Mouse (Mus musculus): ENCODE data around the gene Xkr7. TPM values are rescaled to one million over a fixed set of nuclear protein-coding genes. Genes with fewer than 3 reads are reported as not detected.

Gene Xkr7
- polyA plus RNA-seq, 1 experiment, result not detected

DNA sequence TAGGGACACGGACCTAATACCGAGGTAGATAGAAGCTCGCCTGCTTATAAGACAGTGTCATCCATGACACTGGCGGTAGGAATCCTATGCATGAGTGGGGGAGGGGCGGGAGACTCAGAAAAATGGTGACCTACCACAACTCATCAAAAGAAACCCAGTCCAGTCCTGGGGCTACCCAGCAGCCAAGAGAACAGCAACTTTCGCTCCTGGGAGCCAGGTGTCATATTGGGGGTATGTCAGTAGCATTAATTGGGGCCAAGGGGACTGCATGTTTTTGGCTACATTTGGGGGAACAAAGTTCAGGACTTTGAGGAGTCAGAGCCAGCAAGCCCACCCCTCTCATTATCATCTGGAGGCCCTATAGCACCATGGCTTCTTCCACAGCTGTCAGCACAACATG lies 19.4 kb downstream of the Xkr7 start:
- H3K27me3 ChIP-seq (replicated peaks), result peaks cover 87% of the 10 kb centered on the region
- no peaks in the 10 kb centered on the region for H3K9me3 ChIP-seq
- no peak overlapping the region for H3K4me3 ChIP-seq (replicated peaks)
- peaks cover 10% of the 10 kb centered on the region for H3K4me1 ChIP-seq
- TF ChIP-seq GATA1 (IDR thresholded peaks at IDR 0.05; ENCODE audit: borderline replicate concordance, low read length) (no peak), FLI1 (IDR thresholded peaks at IDR 0.05; ENCODE audit: low read length) (no peak)
- no peaks in the 10 kb centered on the region for H3K36me3 ChIP-seq (replicated peaks; ENCODE audit: low read length)

DNA sequence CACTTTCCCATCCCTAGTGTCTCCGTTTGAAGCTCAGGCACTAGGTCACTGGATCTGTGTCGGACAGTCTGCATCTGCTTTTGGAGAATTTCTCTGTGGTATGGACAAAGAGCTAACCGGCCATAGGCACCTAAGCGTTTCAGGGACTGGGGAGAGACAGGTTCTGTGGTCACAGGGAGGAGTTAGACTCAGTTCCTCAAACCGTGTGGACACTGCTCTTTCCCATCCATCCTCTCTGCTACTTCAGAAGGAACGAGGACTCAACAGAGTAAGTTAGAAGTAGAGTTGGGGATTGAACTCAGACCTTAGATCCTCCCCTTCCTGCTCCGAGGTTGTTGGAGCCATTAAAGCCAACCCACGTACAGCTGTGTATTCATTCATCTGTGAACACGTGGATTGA lies 19.9 kb downstream of the Xkr7 start:
- no peak for TF ChIP-seq GATA1 (IDR thresholded peaks at IDR 0.05; ENCODE audit: borderline replicate concordance, low read length)
- no peak for TF ChIP-seq FLI1 (IDR thresholded peaks at IDR 0.05; ENCODE audit: low read length)
- Histone ChIP-seq H3K27me3 (replicated peaks) (peaks cover 86% of the 10 kb centered on the region), H3K4me3 (replicated peaks) (no peak overlapping the region), H3K4me1 (peaks cover 8% of the 10 kb centered on the region), H3K9me3 (no peaks in the 10 kb centered on the region), H3K36me3 (replicated peaks; ENCODE audit: low read length) (no peaks in the 10 kb centered on the region)

DNA sequence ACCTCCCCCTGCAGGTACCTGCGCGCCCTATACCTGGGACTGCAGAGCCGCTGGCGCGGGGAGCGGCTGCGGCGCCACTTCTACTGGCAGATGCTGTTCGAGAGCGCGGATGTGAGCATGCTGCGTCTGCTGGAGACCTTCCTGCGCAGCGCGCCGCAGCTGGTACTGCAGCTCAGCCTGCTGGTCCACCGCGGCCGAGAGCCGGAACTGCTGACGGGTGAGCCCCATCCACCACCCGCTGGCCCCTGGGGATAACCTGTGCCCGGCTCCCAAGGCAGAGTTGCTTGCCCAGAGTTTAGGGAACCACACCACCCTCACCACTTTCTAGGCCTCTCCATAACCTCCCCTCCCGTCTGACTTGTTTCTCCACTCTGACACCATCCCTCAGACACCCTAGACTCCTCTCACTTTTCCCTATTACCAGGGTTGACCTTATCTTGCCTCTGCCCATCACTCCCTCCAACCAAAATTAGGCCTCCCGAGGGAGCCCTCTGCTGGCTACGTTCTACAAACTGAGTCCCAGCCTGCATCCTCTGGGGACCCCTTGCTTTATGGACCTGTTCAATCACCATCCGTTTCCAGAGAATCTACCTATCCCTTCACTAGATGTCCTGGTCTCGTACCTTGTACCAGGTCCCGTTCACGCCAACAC lies 21.2 kb downstream of the Xkr7 start:
- peaks cover 8% of the 10 kb centered on the region for H3K4me1 ChIP-seq
- H3K9me3 ChIP-seq, result no peaks in the 10 kb centered on the region
- H3K27me3 ChIP-seq (replicated peaks), result peaks cover 91% of the 10 kb centered on the region
- no peaks in the 10 kb centered on the region for H3K36me3 ChIP-seq (replicated peaks; ENCODE audit: low read length)
- no peak overlapping the region for H3K4me3 ChIP-seq (replicated peaks)
- TF ChIP-seq GATA1 (IDR thresholded peaks at IDR 0.05; ENCODE audit: borderline replicate concordance, low read length), result no peak
- no peak for TF ChIP-seq FLI1 (IDR thresholded peaks at IDR 0.05; ENCODE audit: low read length)

DNA sequence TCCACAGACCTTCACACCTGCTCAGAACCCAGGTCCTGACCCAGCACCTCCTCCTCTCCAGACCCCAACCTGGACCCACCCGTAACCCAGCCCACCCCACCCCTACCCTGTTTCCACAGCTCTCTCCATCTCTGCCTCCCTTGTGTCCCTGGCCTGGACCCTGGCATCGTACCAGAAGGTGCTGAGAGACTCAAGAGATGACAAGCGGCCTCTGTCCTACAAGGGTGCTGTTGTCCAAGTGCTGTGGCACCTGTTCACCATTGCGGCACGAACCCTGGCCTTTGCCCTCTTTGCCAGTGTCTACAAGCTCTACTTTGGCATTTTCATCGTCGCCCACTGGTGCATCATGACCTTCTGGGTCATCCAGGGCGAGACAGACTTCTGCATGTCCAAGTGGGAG lies 22.2 kb downstream of the Xkr7 start:
- H3K4me1 ChIP-seq, result peaks cover 8% of the 10 kb centered on the region
- H3K4me3 ChIP-seq (replicated peaks), result no peak overlapping the region
- no peaks in the 10 kb centered on the region for H3K9me3 ChIP-seq
- H3K27me3 ChIP-seq (replicated peaks), result peaks cover 91% of the 10 kb centered on the region
- no peaks in the 10 kb centered on the region for H3K36me3 ChIP-seq (replicated peaks; ENCODE audit: low read length)
- TF ChIP-seq GATA1 (IDR thresholded peaks at IDR 0.05; ENCODE audit: borderline replicate concordance, low read length) (no peak), FLI1 (IDR thresholded peaks at IDR 0.05; ENCODE audit: low read length) (no peak)

DNA sequence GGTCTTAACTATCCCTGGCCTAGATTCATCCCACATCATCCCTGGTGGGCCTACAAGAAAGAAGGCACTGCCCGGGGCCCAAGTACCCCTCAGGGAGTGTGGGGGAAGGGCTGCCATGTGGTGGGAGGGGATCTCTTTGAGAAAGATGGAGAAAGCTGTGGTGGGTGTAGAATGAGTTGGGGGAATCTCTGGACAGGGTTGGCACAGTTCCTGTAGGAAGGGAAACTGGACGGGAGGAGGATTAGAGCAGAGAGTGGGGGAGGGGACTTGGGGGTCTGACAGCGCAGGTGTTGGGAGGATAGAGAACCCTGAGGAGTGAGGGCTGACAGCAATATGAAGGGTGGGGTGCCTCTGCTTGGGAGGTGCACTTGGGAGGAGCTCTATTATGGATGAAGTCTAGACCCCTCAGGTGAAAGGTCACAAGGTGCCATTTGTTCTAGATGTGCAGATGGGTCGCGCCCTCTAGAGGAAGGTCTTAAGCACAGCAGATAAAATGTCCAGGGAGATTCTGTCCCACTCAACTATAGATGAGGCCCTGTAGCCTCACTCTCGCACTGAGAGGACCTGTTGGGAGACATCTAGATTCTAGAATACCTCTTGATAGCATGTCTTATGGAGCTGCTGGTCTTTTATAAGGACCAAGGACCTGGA lies 23.7 kb downstream of the Xkr7 start:
- H3K27me3 ChIP-seq (replicated peaks), result peaks cover 89% of the 10 kb centered on the region

DNA sequence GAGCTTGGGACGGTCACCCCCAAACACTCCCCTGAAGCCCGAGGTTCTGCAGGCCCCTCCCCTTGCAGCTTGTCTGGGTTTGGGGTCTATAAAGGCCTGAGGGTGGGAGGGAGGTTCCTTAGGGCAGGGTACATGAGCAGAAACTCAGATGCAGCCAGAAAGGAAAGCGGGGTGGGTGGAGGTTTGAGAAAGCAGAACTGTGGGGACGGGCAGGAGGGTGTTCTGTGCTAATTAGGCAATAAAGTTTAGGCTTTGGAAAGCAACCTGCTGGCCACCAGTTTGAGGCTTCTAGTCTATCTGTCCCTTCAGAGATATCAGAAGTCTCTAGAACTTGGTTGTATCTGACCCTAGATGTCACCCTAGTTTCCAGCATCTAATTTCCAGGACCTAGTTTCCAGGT lies 26.7 kb downstream of the Xkr7 start:
- Histone ChIP-seq H3K9me3 (no peaks in the 10 kb centered on the region), H3K4me3 (replicated peaks) (no peak overlapping the region), H3K4me1 (peaks cover under 1% of the 10 kb centered on the region), H3K27me3 (replicated peaks) (peaks cover 76% of the 10 kb centered on the region), H3K36me3 (replicated peaks; ENCODE audit: low read length) (no peaks in the 10 kb centered on the region)
- TF ChIP-seq GATA1 (IDR thresholded peaks at IDR 0.05; ENCODE audit: borderline replicate concordance, low read length) (no peak), FLI1 (IDR thresholded peaks at IDR 0.05; ENCODE audit: low read length) (no peak)

More for the DNA sequence above, 23.7 kb downstream of the Xkr7 start:
- Histone ChIP-seq H3K36me3 (replicated peaks; ENCODE audit: low read length) (no peaks in the 10 kb centered on the region), H3K9me3 (no peaks in the 10 kb centered on the region), H3K4me1 (peaks cover 8% of the 10 kb centered on the region), H3K4me3 (replicated peaks) (no peak overlapping the region)
- no peak for TF ChIP-seq GATA1 (IDR thresholded peaks at IDR 0.05; ENCODE audit: borderline replicate concordance, low read length)
- TF ChIP-seq FLI1 (IDR thresholded peaks at IDR 0.05; ENCODE audit: low read length), result no peak

DNA sequence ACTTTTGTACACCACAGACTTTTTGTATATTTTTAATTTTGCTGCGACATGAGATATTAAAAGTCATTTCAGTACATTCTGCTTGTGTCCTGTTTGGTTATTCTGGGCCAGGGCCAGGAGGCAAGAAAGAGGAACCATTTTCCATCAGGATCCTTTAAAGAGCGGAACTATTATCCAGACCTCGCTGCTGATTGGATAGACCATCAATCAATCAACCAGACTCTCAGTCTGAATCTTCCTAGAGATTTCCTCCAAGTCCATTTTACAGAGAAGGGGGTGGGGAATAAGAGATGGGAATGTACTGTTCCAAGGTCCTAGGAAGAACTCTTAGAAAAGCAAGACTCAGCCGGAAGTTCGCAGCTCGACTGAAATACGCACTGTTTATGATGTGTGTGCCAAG lies 28.6 kb downstream of the Xkr7 start:
- Histone ChIP-seq H3K27me3 (replicated peaks) (peaks cover 63% of the 10 kb centered on the region), H3K9me3 (no peaks in the 10 kb centered on the region), H3K36me3 (replicated peaks; ENCODE audit: low read length) (no peaks in the 10 kb centered on the region), H3K4me1 (peaks cover 17% of the 10 kb centered on the region), H3K4me3 (replicated peaks) (no peak overlapping the region)
- TF ChIP-seq FLI1 (IDR thresholded peaks at IDR 0.05; ENCODE audit: low read length), result no peak
- no peak for TF ChIP-seq GATA1 (IDR thresholded peaks at IDR 0.05; ENCODE audit: borderline replicate concordance, low read length)

DNA sequence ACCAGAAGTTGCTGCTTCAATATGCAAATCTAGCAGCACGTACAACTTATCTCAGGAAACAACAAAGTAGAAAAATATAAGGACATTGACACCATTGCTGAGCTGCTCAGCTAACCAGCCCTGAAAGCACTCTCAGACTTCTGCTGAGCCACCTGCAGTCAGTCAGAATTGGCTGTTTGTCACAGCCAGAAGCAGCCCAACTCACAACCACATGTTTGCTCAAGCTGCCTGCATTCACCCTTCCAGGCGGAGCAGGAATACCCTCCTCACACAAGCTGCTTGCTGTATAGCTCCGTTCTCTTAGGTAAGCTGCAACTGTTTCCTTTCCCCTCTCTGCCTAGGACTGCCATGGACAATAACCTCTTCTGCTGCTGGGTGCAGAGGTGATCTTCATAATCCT lies 31.7 kb downstream of the Xkr7 start:
- Histone ChIP-seq H3K36me3 (replicated peaks; ENCODE audit: low read length) (no peaks in the 10 kb centered on the region), H3K4me1 (peaks cover 28% of the 10 kb centered on the region), H3K27me3 (replicated peaks) (peaks cover 57% of the 10 kb centered on the region), H3K9me3 (no peaks in the 10 kb centered on the region), H3K4me3 (replicated peaks) (no peak overlapping the region)
- TF ChIP-seq FLI1 (IDR thresholded peaks at IDR 0.05; ENCODE audit: low read length), result no peak
- TF ChIP-seq GATA1 (IDR thresholded peaks at IDR 0.05; ENCODE audit: borderline replicate concordance, low read length), result no peak

DNA sequence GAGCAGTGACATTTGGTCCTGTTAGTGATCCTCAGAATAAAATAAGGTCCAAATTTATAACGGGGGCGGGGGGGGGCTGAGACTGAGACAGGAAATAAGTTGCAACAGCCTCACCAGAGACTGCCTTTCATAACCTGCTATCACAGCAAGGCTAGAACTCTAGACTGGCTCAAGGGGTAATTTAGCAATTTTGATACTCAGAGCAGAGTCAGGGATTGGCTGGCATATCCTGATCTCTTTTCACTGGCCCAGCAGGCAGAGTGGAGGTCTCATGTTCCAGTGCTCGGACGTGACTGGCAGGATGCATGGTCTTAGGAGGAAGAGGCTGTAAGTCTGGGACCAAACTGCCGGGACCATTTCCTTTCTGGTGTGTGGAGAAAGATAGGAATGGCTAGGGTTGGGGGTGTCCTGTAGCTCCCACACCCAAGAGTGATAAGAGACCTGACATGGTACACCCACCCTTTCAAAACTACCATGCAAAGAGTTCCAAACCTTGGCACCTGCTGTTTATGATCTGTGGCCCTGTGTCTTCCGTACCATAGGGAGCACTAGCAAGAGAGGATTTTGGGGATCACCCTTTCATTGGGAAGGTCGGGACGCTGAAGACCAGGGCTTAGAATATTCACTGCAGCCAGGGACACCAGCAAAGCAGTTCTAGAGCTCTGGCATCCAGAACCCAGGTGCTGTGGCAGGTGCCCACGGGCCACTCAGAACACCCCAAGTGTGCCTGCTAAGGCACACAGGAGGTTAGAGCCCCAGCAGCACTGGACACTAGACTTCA lies 32.7 kb downstream of the Xkr7 start:
- TF ChIP-seq FLI1 (IDR thresholded peaks at IDR 0.05; ENCODE audit: low read length) (no peak), GATA1 (IDR thresholded peaks at IDR 0.05; ENCODE audit: borderline replicate concordance, low read length) (no peak)
- H3K36me3 ChIP-seq (replicated peaks; ENCODE audit: low read length), result no peaks in the 10 kb centered on the region
- H3K4me1 ChIP-seq, result peaks cover 28% of the 10 kb centered on the region
- no peaks in the 10 kb centered on the region for H3K9me3 ChIP-seq
- H3K27me3 ChIP-seq (replicated peaks), result peaks cover 54% of the 10 kb centered on the region
- no peak overlapping the region for H3K4me3 ChIP-seq (replicated peaks)
